Mouse (Mus musculus): ENCODE data around the gene Slc51b.

Slc51b gene

GRCm38 (mm10) chr9:65422760-65423501 is at the start of gene Slc51b:
TSS of gene Slc51b (minus strand) at chr9:65422955.
- in situ Hi-C loops (cut with MboI; ENCODE audit: low pct_unique_long_range_greater_than_20kb in 1 of 2, low sequenced_read_pairs in 2 of 2, unreplicated experiment in 1 of 2): no loop called here

- in situ Hi-C loops (cut with MboI; ENCODE audit: low pct_unique_long_range_greater_than_20kb in 1 of 2, low sequenced_read_pairs in 2 of 2, unreplicated experiment in 1 of 2): no loop called here
Measured at GRCm38 (mm10) chr9:65467686-65468085, 44.9 kb upstream of the Slc51b start.

- in situ Hi-C loops (cut with MboI; ENCODE audit: low pct_unique_long_range_greater_than_20kb in 1 of 2, low sequenced_read_pairs in 2 of 2, unreplicated experiment in 1 of 2): no loop called here
Measured at GRCm38 (mm10) chr9:65465241-65465640, 42.5 kb upstream of the Slc51b start.

GRCm38 (mm10) chr9:65464161-65464560 is 41.4 kb upstream of the Slc51b start:
- in situ Hi-C loops (cut with MboI; ENCODE audit: low pct_unique_long_range_greater_than_20kb in 1 of 2, low sequenced_read_pairs in 2 of 2, unreplicated experiment in 1 of 2): no loop called here

GRCm38 (mm10) chr9:65462544-65462943 is 39.8 kb upstream of the Slc51b start:
- in situ Hi-C loops (cut with MboI; ENCODE audit: low pct_unique_long_range_greater_than_20kb in 1 of 2, low sequenced_read_pairs in 2 of 2, unreplicated experiment in 1 of 2): no loop called here

- in situ Hi-C loops (cut with MboI; ENCODE audit: low pct_unique_long_range_greater_than_20kb in 1 of 2, low sequenced_read_pairs in 2 of 2, unreplicated experiment in 1 of 2): no loop called here
Measured at GRCm38 (mm10) chr9:65460732-65461442, 38.1 kb upstream of the Slc51b start, which contains the start of gene Spg21. TSS of gene Spg21 (plus strand) at chr9:65460947.

GRCm38 (mm10) chr9:65460198-65460597 is 37.4 kb upstream of the Slc51b start:
- in situ Hi-C loops (cut with MboI; ENCODE audit: low pct_unique_long_range_greater_than_20kb in 1 of 2, low sequenced_read_pairs in 2 of 2, unreplicated experiment in 1 of 2): no loop called here

GRCm38 (mm10) chr9:65458975-65459374 is 36.2 kb upstream of the Slc51b start:
- in situ Hi-C loops (cut with MboI; ENCODE audit: low pct_unique_long_range_greater_than_20kb in 1 of 2, low sequenced_read_pairs in 2 of 2, unreplicated experiment in 1 of 2): no loop called here

GRCm38 (mm10) chr9:65447951-65448350 is 25.2 kb upstream of the Slc51b start:
- in situ Hi-C loops (cut with MboI; ENCODE audit: low pct_unique_long_range_greater_than_20kb in 1 of 2, low sequenced_read_pairs in 2 of 2, unreplicated experiment in 1 of 2): no loop called here

GRCm38 (mm10) chr9:65444692-65445091 is 21.9 kb upstream of the Slc51b start:
- in situ Hi-C loops (cut with MboI; ENCODE audit: low pct_unique_long_range_greater_than_20kb in 1 of 2, low sequenced_read_pairs in 2 of 2, unreplicated experiment in 1 of 2): no loop called here

- in situ Hi-C loops (cut with MboI; ENCODE audit: low pct_unique_long_range_greater_than_20kb in 1 of 2, low sequenced_read_pairs in 2 of 2, unreplicated experiment in 1 of 2): no loop called here
Measured at GRCm38 (mm10) chr9:65435671-65436301, 13.0 kb upstream of the Slc51b start, which contains the start of gene Mtfmt. TSS of gene Mtfmt (plus strand) at chr9:65435782.

GRCm38 (mm10) chr9:65435211-65435610 is 12.5 kb upstream of the Slc51b start:
- in situ Hi-C loops (cut with MboI; ENCODE audit: low pct_unique_long_range_greater_than_20kb in 1 of 2, low sequenced_read_pairs in 2 of 2, unreplicated experiment in 1 of 2): no loop called here

GRCm38 (mm10) chr9:65434140-65434539 is 11.4 kb upstream of the Slc51b start:
- in situ Hi-C loops (cut with MboI; ENCODE audit: low pct_unique_long_range_greater_than_20kb in 1 of 2, low sequenced_read_pairs in 2 of 2, unreplicated experiment in 1 of 2): no loop called here

- in situ Hi-C loops (cut with MboI; ENCODE audit: low pct_unique_long_range_greater_than_20kb in 1 of 2, low sequenced_read_pairs in 2 of 2, unreplicated experiment in 1 of 2): no loop called here
Measured at GRCm38 (mm10) chr9:65432236-65432635, 9.5 kb upstream of the Slc51b start.

GRCm38 (mm10) chr9:65430921-65431320 is 8.2 kb upstream of the Slc51b start:
- in situ Hi-C loops (cut with MboI; ENCODE audit: low pct_unique_long_range_greater_than_20kb in 1 of 2, low sequenced_read_pairs in 2 of 2, unreplicated experiment in 1 of 2): no loop called here

- in situ Hi-C loops (cut with MboI; ENCODE audit: low pct_unique_long_range_greater_than_20kb in 1 of 2, low sequenced_read_pairs in 2 of 2, unreplicated experiment in 1 of 2): no loop called here
Measured at GRCm38 (mm10) chr9:65430401-65430800, 7.6 kb upstream of the Slc51b start.

- in situ Hi-C loops (cut with MboI; ENCODE audit: low pct_unique_long_range_greater_than_20kb in 1 of 2, low sequenced_read_pairs in 2 of 2, unreplicated experiment in 1 of 2): no loop called here
Measured at GRCm38 (mm10) chr9:65428003-65428402, 5.2 kb upstream of the Slc51b start.

GRCm38 (mm10) chr9:65427511-65427910 is 4.8 kb upstream of the Slc51b start:
- in situ Hi-C loops (cut with MboI; ENCODE audit: low pct_unique_long_range_greater_than_20kb in 1 of 2, low sequenced_read_pairs in 2 of 2, unreplicated experiment in 1 of 2): no loop called here

GRCm38 (mm10) chr9:65424393-65424792 is 1.6 kb upstream of the Slc51b start:
- in situ Hi-C loops (cut with MboI; ENCODE audit: low pct_unique_long_range_greater_than_20kb in 1 of 2, low sequenced_read_pairs in 2 of 2, unreplicated experiment in 1 of 2): no loop called here
